Mouse (Mus musculus) kidney, adult 2 months (tissue): ENCODE measurements at regions not wholly inside any gene's neighbourhood (a gene's known extent, or its start where the extent isn't known, plus 50 kb on each side); places are given as distances from the start of the nearest gene placed in this dataset.

Source experiments
- CTCF ChIP-seq: fragments of 200-500 bp; conservative IDR thresholded peaks from 2 replicates; pipeline ENCODE4 v1.5.1; 2011; ENCODE audit warnings: low read depth, mild to moderate bottlenecking, control low read depth, low read length, moderate library complexity, mixed read lengths; ENCODE audit not compliant: insufficient read depth, insufficient read length
- POLR2A ChIP-seq: fragments of 200-500 bp; IDR thresholded peaks from one replicate; pipeline ENCODE4 v1.6.1; 2011; ENCODE audit warnings: low read depth, low read length, control low read depth

DNA sequence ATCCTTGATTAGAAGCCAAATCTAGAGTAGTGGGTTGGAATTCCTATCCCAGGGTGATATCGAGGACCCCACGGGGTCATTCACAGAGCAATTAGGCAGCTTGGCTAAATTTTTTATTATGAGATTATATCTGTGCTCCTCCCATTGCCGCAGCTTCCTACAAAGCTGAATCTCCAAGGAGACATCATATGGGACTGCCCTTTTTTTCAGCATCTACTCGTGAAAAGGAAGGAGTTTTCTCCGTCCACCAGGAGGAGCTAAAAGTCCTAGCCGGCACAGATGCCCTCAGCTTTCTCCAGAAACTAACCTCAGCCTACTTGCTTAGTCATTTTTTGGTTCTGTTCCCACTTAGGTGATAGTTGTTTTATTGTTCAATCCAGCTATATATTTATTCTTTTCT is 56.1 kb upstream of the Otud4 start:
- no peak for TF ChIP-seq POLR2A
- TF ChIP-seq CTCF, result peak; percentile 49
